Mouse (Mus musculus) liver, embryonic 13.5 days (tissue): ENCODE results near the gene Rhbg. TPM values are rescaled to one million over a fixed set of nuclear protein-coding genes. Genes with fewer than 3 reads are reported as not detected.

Source experiments
- ATAC-seq: fragments of 200-750 bp; cut with Nextera tagmentation; 2 replicates; pipeline ENCODE4 v1.8.0; 2017; ENCODE audit warnings: low read depth, mild to moderate bottlenecking, moderate number of reproducible peaks, moderate library complexity
- DNase-seq: peaks from one replicate; pipeline ENCODE4 v3.0.0; 2022
- H3K27ac ChIP-seq: fragments of 300-500 bp; sonication (generic); 2 replicates; pipeline ENCODE4 v1.5.1; 2015; ENCODE audit warnings: moderate library complexity, mild to moderate bottlenecking, inconsistent platforms
- H3K27me3 ChIP-seq: fragments of 300-500 bp; sonication (generic); 2 replicates; pipeline ENCODE4 v1.6.1; 2015; ENCODE audit warnings: mild to moderate bottlenecking, inconsistent platforms
- H3K36me3 ChIP-seq: fragments of 300-500 bp; sonication (generic); 2 replicates; pipeline ENCODE4 v1.6.1; 2015; ENCODE audit warnings: mild to moderate bottlenecking, inconsistent platforms
- H3K4me1 ChIP-seq: fragments of 300-500 bp; sonication (generic); replicated peaks from 2 replicates; pipeline ENCODE4 v1.6.1; 2015; ENCODE audit warnings: inconsistent platforms
- H3K4me2 ChIP-seq: fragments of 300-500 bp; sonication (generic); 2 replicates; pipeline ENCODE4 v1.6.1; 2015; ENCODE audit warnings: inconsistent platforms, mild to moderate bottlenecking, moderate library complexity
- H3K4me3 ChIP-seq: fragments of 300-500 bp; sonication (generic); replicated peaks from 2 replicates; pipeline ENCODE4 v1.5.1; 2015; ENCODE audit warnings: mild to moderate bottlenecking, inconsistent platforms
- H3K9ac ChIP-seq: fragments of 300-500 bp; sonication (generic); 2 replicates; pipeline ENCODE4 v1.6.1; 2015; ENCODE audit warnings: mild to moderate bottlenecking, inconsistent platforms
- H3K9me3 ChIP-seq: fragments of 300-500 bp; sonication (generic); replicated peaks from 2 replicates; pipeline ENCODE4 v1.6.1; 2016; ENCODE audit warnings: inconsistent platforms
- WGBS: fragments of 180-500 bp; shearing (Covaris S2); methylation state at CpG from one replicate; pipeline ENCODE4 v1.1.7; 2015; ENCODE audit not compliant: insufficient replicate concordance; 5-methylcytosine and 5-hydroxymethylcytosine counted together
- polyA plus RNA-seq: library from polyadenylated mRNA; unstranded; fragments of >200 nt; fragmentation: Nextera tagmentation; extraction: Ambion mirVana; gene quantifications from 2 replicates; pipeline ENCODE4 v1.2.1, GENCODE M21; 2015

Rhbg gene
- polyA plus RNA-seq, 1 experiment from 2014 or later, result 15.4 TPM

DNA sequence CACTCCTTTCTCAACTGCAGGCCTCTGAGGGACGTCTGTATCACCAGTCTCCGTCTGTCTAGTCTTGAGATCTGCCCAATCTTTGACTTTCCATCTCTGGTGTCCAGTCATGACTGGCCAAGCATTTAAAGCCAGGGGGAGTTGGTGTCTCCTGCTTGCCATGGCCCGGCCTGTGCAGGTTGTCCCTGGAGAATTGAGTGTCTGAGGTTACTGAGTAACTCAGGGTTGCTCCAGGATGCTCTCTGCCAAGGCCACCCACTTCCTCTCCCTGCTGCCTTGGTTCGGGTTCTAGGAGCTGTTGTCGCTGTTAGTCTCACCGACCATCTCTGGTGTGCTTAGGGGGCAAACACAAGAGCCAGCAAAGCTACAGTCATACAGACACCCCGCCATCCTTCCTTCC lies 1.9 kb upstream of the Rhbg start:
- DNase-seq (no peak), ATAC-seq (no peak)
- H3K4me2 ChIP-seq, result no peak overlapping the region
- H3K27me3 ChIP-seq, result peaks cover 61% of the 10 kb centered on the region
- no peaks in the 10 kb centered on the region for H3K9me3 ChIP-seq
- H3K4me1 ChIP-seq, result peaks cover 17% of the 10 kb centered on the region
- H3K36me3 ChIP-seq, result no peaks in the 10 kb centered on the region
- H3K27ac ChIP-seq, result no peak overlapping the region
- H3K4me3 ChIP-seq, result no peak overlapping the region
- 39% methylated on average over 7 of the region's 7 CpGs for WGBS
- H3K9ac ChIP-seq, result no peak overlapping the region

DNA sequence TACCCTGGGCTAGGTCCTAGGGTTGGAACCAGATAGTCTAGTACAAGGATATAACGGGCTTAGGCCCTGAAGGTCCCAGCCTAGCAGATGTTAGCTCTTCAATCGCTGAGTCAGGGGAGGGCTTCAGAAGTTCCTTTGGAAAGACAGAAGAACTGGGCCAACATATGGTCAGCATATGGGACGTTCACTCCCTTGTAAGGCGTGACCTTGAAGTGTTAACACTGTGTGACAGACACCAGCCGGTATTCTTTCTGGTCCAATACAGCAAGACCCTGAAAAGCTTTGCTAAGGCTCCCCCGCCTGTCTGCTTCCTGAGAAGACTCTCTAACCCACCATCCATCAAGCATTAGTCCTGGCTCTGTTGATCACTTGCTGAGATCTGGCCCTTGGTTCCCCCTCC lies 1.4 kb upstream of the Rhbg start:
- no peak for ATAC-seq
- peaks cover 17% of the 10 kb centered on the region for H3K4me1 ChIP-seq
- no peak overlapping the region for H3K4me2 ChIP-seq
- H3K36me3 ChIP-seq, result no peaks in the 10 kb centered on the region
- no peak overlapping the region for H3K4me3 ChIP-seq
- no peaks in the 10 kb centered on the region for H3K9me3 ChIP-seq
- no peak overlapping the region for H3K27ac ChIP-seq
- WGBS, result 58% methylated on average over 6 of the region's 6 CpGs
- DNase-seq, result no peak
- H3K9ac ChIP-seq, result no peak overlapping the region
- H3K27me3 ChIP-seq, result peaks cover 62% of the 10 kb centered on the region

- no peak for DNase-seq
- Histone ChIP-seq H3K4me2 (peak overlapping the region; percentile 60; the same call in 1 of the 2 replicates), H3K36me3 (no peaks in the 10 kb centered on the region), H3K27me3 (peaks cover 59% of the 10 kb centered on the region), H3K4me3 (no peak overlapping the region), H3K9ac (no peak overlapping the region), H3K4me1 (peaks cover 17% of the 10 kb centered on the region), H3K27ac (peak overlapping the region; percentile 29; the same call in 1 of the 2 replicates), H3K9me3 (no peaks in the 10 kb centered on the region)
- 55% methylated on average over 6 of the region's 6 CpGs for WGBS
- ATAC-seq, result peak; percentile 59
These were observed 1.8 kb downstream of the Rhbg start for GRCm38 (mm10) chr3:88252739-88253138.

DNA sequence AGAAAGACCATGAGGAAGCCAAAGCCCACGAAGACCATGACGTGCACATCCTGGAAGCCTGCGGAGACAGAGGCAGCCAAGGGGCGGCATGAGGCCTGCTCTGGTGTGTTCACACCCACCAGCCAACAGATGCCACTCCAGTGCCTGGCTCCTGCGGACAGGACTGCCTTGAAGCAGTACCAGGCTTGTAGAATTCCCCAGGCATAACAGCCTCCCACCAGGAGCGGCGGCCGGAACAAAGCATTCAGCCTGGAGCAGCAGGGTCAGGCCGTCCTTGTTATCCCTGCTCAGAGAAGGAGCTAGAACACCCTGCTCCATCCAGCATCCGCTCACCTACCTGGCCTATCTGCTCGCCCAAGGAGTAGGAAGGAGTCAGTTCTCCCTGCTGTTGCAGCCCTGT lies 6.1 kb downstream of the Rhbg start:
- 66% methylated on average over 11 of the region's 11 CpGs for WGBS

GRCm38 (mm10) chr3:88247666-88248065 lies 6.8 kb downstream of the Rhbg start:
- 0 out of 2 replicates have a peak, but pooled peaks cover 6% of the 10 kb centered on the region for H3K4me1 ChIP-seq
- 54% methylated on average over 9 of the region's 9 CpGs for WGBS
- DNase-seq (no peak), ATAC-seq (no peak)
- H3K36me3 ChIP-seq, result no peaks in the 10 kb centered on the region
- H3K4me3 ChIP-seq, result no peak overlapping the region
- H3K4me2 ChIP-seq, result no peak overlapping the region
- H3K9me3 ChIP-seq, result no peaks in the 10 kb centered on the region
- H3K27ac ChIP-seq, result no peak overlapping the region
- H3K27me3 ChIP-seq, result peaks cover 39% of the 10 kb centered on the region
- no peak overlapping the region for H3K9ac ChIP-seq

More for the DNA sequence above, 6.1 kb downstream of the Rhbg start:
- Histone ChIP-seq H3K36me3 (no peaks in the 10 kb centered on the region), H3K27ac (no peak overlapping the region), H3K9me3 (no peaks in the 10 kb centered on the region), H3K9ac (no peak overlapping the region), H3K4me3 (no peak overlapping the region), H3K4me1 (0 out of 2 replicates have a peak, but pooled peaks cover 6% of the 10 kb centered on the region), H3K4me2 (no peak overlapping the region), H3K27me3 (peaks cover 39% of the 10 kb centered on the region)
- no peak for ATAC-seq
- no peak for DNase-seq

- H3K27me3 ChIP-seq, result peaks cover 49% of the 10 kb centered on the region
- peak; percentile 41; the same call in 1 of the 2 replicates for ATAC-seq
- no peaks in the 10 kb centered on the region for H3K9me3 ChIP-seq
- WGBS, result 10% methylated on average over 13 of the region's 13 CpGs
- no peaks in the 10 kb centered on the region for H3K4me1 ChIP-seq
- H3K9ac ChIP-seq, result no peak overlapping the region
- peak; percentile 58 for DNase-seq
- no peak overlapping the region for H3K4me3 ChIP-seq
- H3K36me3 ChIP-seq, result no peaks in the 10 kb centered on the region
- no peak overlapping the region for H3K4me2 ChIP-seq
- no peak overlapping the region for H3K27ac ChIP-seq
These were observed 8.7 kb downstream of the Rhbg start for GRCm38 (mm10) chr3:88245811-88246210.

GRCm38 (mm10) chr3:88244071-88244470 lies 10.4 kb downstream of the Rhbg start:
- no peaks in the 10 kb centered on the region for H3K36me3 ChIP-seq
- H3K4me2 ChIP-seq, result no peak overlapping the region
- no peak overlapping the region for H3K27ac ChIP-seq
- peak; percentile 30 for DNase-seq
- 6% methylated on average over 2 of the region's 2 CpGs for WGBS
- no peak for ATAC-seq
- H3K4me3 ChIP-seq, result no peak overlapping the region
- H3K9me3 ChIP-seq, result no peaks in the 10 kb centered on the region
- peaks cover 66% of the 10 kb centered on the region for H3K27me3 ChIP-seq
- no peaks in the 10 kb centered on the region for H3K4me1 ChIP-seq
- no peak overlapping the region for H3K9ac ChIP-seq

DNA sequence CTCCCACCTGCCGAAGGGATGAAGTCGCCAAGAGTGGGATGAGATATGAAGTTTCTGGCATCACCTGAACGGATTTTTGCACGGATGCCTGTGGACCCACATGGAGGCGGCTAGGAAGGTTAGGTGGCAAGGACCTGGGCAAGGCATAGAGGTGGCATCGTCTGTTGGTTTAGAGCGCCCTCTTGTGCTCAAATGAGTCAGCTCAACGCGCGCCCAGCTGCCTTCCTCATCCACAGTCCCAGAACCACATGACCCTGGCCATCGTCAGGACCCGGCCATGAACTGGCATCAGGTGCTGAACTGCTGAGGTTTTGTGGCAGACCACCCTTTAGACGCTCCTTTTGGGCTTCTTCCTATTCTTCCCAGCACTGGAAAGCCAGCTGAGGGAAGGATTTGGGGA lies 12.0 kb downstream of the Rhbg start:
- H3K4me2 ChIP-seq, result no peak overlapping the region
- peaks cover 82% of the 10 kb centered on the region for H3K27me3 ChIP-seq
- H3K4me1 ChIP-seq, result 0 out of 2 replicates have a peak, but pooled peaks cover 2% of the 10 kb centered on the region
- H3K9ac ChIP-seq, result no peak overlapping the region
- WGBS, result 2% methylated on average over 13 of the region's 13 CpGs
- DNase-seq, result peak; percentile 34
- no peaks in the 10 kb centered on the region for H3K36me3 ChIP-seq
- no peak for ATAC-seq
- no peaks in the 10 kb centered on the region for H3K9me3 ChIP-seq
- H3K27ac ChIP-seq, result no peak overlapping the region
- H3K4me3 ChIP-seq, result no peak overlapping the region

- H3K4me1 ChIP-seq, result 0 out of 2 replicates have a peak, but pooled peaks cover 3% of the 10 kb centered on the region
- no peak for DNase-seq
- no peak overlapping the region for H3K27ac ChIP-seq
- no peak overlapping the region for H3K4me3 ChIP-seq
- 4% methylated on average over 48 of the region's 48 CpGs for WGBS
- H3K9me3 ChIP-seq, result no peaks in the 10 kb centered on the region
- H3K36me3 ChIP-seq, result no peaks in the 10 kb centered on the region
- ATAC-seq, result no peak
- H3K9ac ChIP-seq, result no peak overlapping the region
- peaks cover 95% of the 10 kb centered on the region for H3K27me3 ChIP-seq
- no peak overlapping the region; the same call in 1 of the 2 replicates for H3K4me2 ChIP-seq
These were observed 13.3 kb downstream of the Rhbg start for GRCm38 (mm10) chr3:88241045-88241786.

DNA sequence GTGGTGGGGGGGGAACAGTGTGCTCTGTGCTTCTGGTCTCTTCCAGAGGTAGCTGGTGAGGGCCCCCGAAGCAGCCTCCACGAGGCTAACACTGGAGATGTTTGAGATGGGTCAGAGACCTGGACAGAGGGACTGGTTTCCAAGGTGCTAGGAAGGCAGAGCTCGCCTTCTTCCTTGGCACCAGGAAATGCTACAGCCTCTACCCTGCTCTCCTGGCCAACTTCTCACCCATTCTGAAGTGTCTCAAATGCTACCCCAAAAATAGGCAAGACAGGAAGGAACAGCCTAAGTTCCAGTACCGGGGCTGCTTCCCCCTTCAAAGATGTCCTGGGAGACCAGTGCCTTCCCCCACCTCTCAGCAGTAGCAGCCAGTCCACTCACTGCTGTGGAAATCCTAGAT lies 15.1 kb downstream of the Rhbg start:
- H3K4me2 ChIP-seq, result no peak overlapping the region
- no peak overlapping the region for H3K4me3 ChIP-seq
- ATAC-seq, result no peak
- H3K36me3 ChIP-seq, result no peaks in the 10 kb centered on the region
- H3K27ac ChIP-seq, result no peak overlapping the region
- DNase-seq, result no peak
- no peaks in the 10 kb centered on the region for H3K9me3 ChIP-seq
- H3K4me1 ChIP-seq, result 0 out of 2 replicates have a peak, but pooled peaks cover 3% of the 10 kb centered on the region
- WGBS, result 31% methylated on average over 4 of the region's 4 CpGs
- H3K9ac ChIP-seq, result no peak overlapping the region
- peaks cover 96% of the 10 kb centered on the region for H3K27me3 ChIP-seq

DNA sequence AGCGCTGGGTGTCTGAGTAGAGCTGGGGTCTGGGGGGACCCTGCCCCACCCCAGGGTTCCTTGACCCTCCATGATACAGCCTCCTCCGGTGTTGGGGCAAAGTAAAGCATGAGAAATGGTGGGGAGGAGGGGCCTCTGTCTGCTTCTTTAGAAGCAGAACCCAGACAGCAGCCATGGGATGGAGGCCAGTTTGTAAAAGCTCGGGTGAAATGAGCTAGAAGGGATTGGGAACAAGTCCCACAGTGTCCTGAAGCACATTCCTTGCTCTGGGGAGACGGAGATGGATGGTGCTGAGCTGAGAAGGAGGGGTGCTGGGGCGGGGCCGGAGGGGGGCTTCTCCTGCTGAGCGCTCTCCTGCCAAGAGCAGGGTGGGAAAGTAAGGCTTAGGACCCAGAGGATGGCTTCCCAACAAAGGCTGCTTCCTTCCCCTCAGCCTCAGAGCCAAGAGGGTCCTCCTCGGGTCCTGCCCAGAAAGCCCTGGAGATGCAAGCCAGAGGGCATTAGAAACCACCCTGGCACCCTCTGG lies 15.6 kb downstream of the Rhbg start:
- Histone ChIP-seq H3K4me3 (no peak overlapping the region), H3K4me1 (0 out of 2 replicates have a peak, but pooled peaks cover 3% of the 10 kb centered on the region), H3K9me3 (no peaks in the 10 kb centered on the region), H3K9ac (no peak overlapping the region), H3K36me3 (no peaks in the 10 kb centered on the region), H3K27me3 (peaks cover 97% of the 10 kb centered on the region), H3K4me2 (no peak overlapping the region), H3K27ac (no peak overlapping the region)
- DNase-seq (no peak), ATAC-seq (no peak)
- 25% methylated on average over 8 of the region's 8 CpGs for WGBS
